Mouse (Mus musculus): ENCODE measurements at regions not wholly inside any gene's neighbourhood (a gene's known extent, or its start where the extent isn't known, plus 50 kb on each side); places are given as distances from the start of the nearest gene placed in this dataset.

- DNase-seq (ENCODE audit: low read depth, low spot score): no peak
- Histone ChIP-seq H3K36me3 (ENCODE audit: control insufficient read depth, insufficient read depth, low read length, poor library complexity, severe bottlenecking) (no peaks in the 10 kb centered on the region), H3K27me3 (ENCODE audit: control insufficient read depth, insufficient read depth, low read length, poor library complexity, severe bottlenecking) (no peaks in the 10 kb centered on the region)
Observed at GRCm38 (mm10) chr10:25742678-25743077, 206.6 kb upstream of the Smlr1 start.

DNA sequence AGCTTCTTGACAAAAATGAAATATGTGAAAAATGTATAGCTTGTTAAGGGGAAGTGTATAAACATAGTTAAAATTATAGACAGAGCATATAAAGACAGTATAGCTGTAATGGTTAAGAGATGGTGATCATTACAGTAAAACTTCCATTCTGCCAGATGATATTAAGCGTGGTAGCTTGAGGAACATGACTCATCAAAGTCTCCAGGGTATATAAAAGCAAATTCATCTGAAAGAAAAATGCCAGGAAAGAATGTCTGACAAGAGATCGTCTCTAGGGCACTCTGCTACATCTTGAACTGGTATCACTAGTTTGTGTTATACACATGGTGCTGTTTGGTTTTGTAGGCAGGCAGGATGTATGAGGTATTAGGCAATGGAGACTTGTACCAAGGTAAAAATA, 204.9 kb upstream of the Smlr1 start:
- DNase-seq (ENCODE audit: low read depth, low spot score): no peak
- Histone ChIP-seq H3K27me3 (ENCODE audit: control insufficient read depth, insufficient read depth, low read length, poor library complexity, severe bottlenecking) (no peaks in the 10 kb centered on the region), H3K36me3 (ENCODE audit: control insufficient read depth, insufficient read depth, low read length, poor library complexity, severe bottlenecking) (no peaks in the 10 kb centered on the region)

DNA sequence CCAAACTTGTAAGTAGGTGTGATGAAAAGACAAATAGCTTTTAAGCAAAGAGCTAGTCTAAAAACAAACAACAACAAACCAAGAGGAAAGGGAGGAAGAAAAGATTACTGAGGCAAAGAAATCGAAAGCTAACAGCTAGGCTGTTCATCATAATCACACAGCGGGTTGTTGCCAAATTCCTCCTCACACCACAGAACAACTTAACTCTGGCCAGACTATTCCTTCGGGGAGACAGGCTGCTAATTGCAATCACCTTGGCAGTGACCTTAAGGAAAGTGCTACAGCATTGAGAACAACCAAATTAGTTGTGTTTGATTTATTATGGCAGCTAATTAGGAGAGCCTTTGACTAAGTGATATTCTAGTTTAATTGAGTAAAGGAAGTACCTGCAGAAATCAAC, 194.4 kb upstream of the Smlr1 start:
- DNase-seq (ENCODE audit: low read depth, low spot score): no peak
- no peaks in the 10 kb centered on the region for H3K36me3 ChIP-seq (ENCODE audit: control insufficient read depth, insufficient read depth, low read length, poor library complexity, severe bottlenecking)
- H3K27me3 ChIP-seq (ENCODE audit: control insufficient read depth, insufficient read depth, low read length, poor library complexity, severe bottlenecking): no peaks in the 10 kb centered on the region

GRCm38 (mm10) chr10:25723966-25724365, 187.9 kb upstream of the Smlr1 start:
- no peaks in the 10 kb centered on the region for H3K27me3 ChIP-seq (ENCODE audit: control insufficient read depth, insufficient read depth, low read length, poor library complexity, severe bottlenecking)
- no peak for DNase-seq (ENCODE audit: low read depth, low spot score)
- no peaks in the 10 kb centered on the region for H3K36me3 ChIP-seq (ENCODE audit: control insufficient read depth, insufficient read depth, low read length, poor library complexity, severe bottlenecking)

- Histone ChIP-seq H3K27me3 (ENCODE audit: control insufficient read depth, insufficient read depth, low read length, poor library complexity, severe bottlenecking) (no peaks in the 10 kb centered on the region), H3K36me3 (ENCODE audit: control insufficient read depth, insufficient read depth, low read length, poor library complexity, severe bottlenecking) (no peaks in the 10 kb centered on the region)
- DNase-seq (ENCODE audit: low read depth, low spot score): no peak
Observed at GRCm38 (mm10) chr10:25715747-25716146, 179.7 kb upstream of the Smlr1 start.

- H3K36me3 ChIP-seq (ENCODE audit: control insufficient read depth, insufficient read depth, low read length, poor library complexity, severe bottlenecking): no peaks in the 10 kb centered on the region
- H3K27me3 ChIP-seq (ENCODE audit: control insufficient read depth, insufficient read depth, low read length, poor library complexity, severe bottlenecking): no peaks in the 10 kb centered on the region
- no peak for DNase-seq (ENCODE audit: low read depth, low spot score)
Observed at GRCm38 (mm10) chr10:25714636-25715035, 178.6 kb upstream of the Smlr1 start.

DNA sequence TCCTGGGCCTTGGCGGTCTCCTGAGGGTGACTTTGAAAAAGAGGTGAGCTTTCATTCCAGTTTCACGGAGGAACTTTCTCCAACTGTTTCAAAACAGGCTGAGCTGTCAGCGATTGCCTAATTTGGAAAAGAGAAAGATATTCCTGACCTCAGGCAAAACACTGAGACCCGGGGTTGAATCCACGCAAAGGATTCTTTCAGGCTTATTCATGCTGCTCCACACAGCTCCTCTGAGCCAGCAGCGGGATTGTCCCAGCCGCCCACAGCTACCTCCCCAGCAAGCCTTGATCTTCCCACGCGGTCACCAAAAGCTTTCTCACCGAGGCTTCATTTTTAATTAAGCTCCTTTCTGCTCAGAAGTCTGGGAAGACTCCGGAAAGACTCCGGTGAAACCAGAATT, 178.0 kb upstream of the Smlr1 start:
- DNase-seq (ENCODE audit: low read depth, low spot score): no peak
- H3K27me3 ChIP-seq (ENCODE audit: control insufficient read depth, insufficient read depth, low read length, poor library complexity, severe bottlenecking): no peaks in the 10 kb centered on the region
- H3K36me3 ChIP-seq (ENCODE audit: control insufficient read depth, insufficient read depth, low read length, poor library complexity, severe bottlenecking): no peaks in the 10 kb centered on the region

- no peak for DNase-seq (ENCODE audit: low read depth, low spot score)
- Histone ChIP-seq H3K36me3 (ENCODE audit: control insufficient read depth, insufficient read depth, low read length, poor library complexity, severe bottlenecking) (no peaks in the 10 kb centered on the region), H3K27me3 (ENCODE audit: control insufficient read depth, insufficient read depth, low read length, poor library complexity, severe bottlenecking) (no peaks in the 10 kb centered on the region)
Observed at GRCm38 (mm10) chr10:25707951-25708350, 171.9 kb upstream of the Smlr1 start.

DNA sequence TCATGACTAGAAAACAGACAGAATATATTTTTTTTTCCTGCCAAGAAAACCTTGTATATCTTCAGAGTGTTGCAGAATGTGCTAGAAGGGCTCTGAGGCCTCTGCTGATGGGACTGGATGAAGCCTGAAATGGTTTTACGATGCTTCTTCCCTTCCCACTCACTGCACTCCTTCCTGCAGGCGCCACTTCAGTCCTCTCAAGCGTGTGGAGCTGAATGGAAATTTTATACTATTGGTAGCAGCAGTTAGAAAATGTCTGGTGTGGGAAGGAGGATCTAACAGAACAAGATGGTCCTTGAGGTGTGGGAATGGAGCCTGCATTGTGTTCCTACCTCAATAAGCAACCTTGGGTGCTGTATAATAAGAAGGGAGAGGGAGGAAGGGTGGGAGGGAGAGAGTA, 166.1 kb upstream of the Smlr1 start:
- Histone ChIP-seq H3K36me3 (ENCODE audit: control insufficient read depth, insufficient read depth, low read length, poor library complexity, severe bottlenecking) (no peaks in the 10 kb centered on the region), H3K27me3 (ENCODE audit: control insufficient read depth, insufficient read depth, low read length, poor library complexity, severe bottlenecking) (no peaks in the 10 kb centered on the region)
- DNase-seq (ENCODE audit: low read depth, low spot score): no peak

DNA sequence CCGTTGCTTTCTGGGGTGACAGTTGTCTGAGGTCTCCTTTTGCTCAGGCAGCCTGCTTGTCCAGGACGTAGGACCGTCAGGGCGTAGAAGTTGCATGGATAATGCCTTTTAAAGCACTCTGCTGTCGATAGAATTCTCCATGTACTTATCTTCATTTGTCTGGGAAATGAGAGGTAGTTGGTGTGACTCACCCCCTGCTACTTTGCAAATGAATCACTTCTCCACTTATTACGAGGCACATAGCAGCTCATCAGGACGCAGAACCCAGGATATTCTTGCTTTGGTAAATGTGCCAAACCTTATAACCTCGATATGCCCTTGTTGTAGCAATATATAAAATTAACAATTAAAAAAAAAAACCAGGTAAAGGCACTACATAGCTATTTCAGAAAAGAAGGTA, 159.7 kb upstream of the Smlr1 start:
- Histone ChIP-seq H3K27me3 (ENCODE audit: control insufficient read depth, insufficient read depth, low read length, poor library complexity, severe bottlenecking) (no peaks in the 10 kb centered on the region), H3K36me3 (ENCODE audit: control insufficient read depth, insufficient read depth, low read length, poor library complexity, severe bottlenecking) (no peaks in the 10 kb centered on the region)
- DNase-seq (ENCODE audit: low read depth, low spot score): no peak

DNA sequence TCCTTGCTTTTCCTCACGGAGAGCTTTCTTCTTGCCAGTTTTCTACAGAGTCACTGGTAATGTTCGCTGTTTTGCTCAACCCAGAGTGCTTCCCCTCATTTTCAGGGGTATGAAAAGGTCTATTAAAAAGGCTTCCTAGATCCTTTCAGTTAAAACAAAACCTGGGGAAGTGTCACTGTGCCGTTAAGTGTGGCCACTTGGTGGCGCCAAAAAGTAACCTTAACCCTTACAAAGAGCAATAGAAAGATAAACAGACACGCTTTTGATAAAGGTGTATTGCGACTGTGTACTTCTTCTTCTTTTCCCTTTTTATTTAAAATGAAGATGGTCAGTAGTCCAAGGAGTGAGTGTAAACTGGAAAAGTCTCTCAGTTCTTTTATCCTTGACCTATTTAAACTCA, 145.2 kb upstream of the Smlr1 start:
- DNase-seq (ENCODE audit: low read depth, low spot score): peak; percentile 32
- Histone ChIP-seq H3K36me3 (ENCODE audit: control insufficient read depth, insufficient read depth, low read length, poor library complexity, severe bottlenecking) (no peaks in the 10 kb centered on the region), H3K27me3 (ENCODE audit: control insufficient read depth, insufficient read depth, low read length, poor library complexity, severe bottlenecking) (no peaks in the 10 kb centered on the region; the same call in 1 of the 2 replicates)

DNA sequence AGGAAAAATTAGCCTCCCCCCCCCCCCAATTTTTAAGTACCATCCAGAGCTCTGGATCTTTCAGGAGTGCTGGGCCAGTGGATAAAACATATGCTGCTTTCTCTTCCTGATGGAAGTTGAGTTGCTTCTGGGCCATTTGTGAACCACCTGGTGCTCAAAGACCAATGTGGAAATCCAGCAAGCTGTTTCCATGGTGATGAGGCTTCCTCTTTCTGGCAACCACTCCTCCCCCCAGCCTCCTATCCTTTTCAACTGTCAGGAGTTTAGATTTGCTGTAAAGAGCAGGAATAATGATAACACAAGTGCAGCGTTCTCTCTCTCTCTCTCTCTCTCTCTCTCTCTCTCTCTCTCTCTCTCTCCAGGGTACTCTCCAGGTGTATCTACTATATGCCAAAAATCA, 141.8 kb upstream of the Smlr1 start:
- H3K27me3 ChIP-seq (ENCODE audit: control insufficient read depth, insufficient read depth, low read length, poor library complexity, severe bottlenecking): no peaks in the 10 kb centered on the region

GRCm38 (mm10) chr10:25675368-25675767, 139.3 kb upstream of the Smlr1 start:
- no peaks in the 10 kb centered on the region for H3K36me3 ChIP-seq (ENCODE audit: control insufficient read depth, insufficient read depth, low read length, poor library complexity, severe bottlenecking)
- no peak for DNase-seq (ENCODE audit: low read depth, low spot score)
- no peaks in the 10 kb centered on the region for H3K27me3 ChIP-seq (ENCODE audit: control insufficient read depth, insufficient read depth, low read length, poor library complexity, severe bottlenecking)

More for the DNA sequence above, 141.8 kb upstream of the Smlr1 start:
- DNase-seq (ENCODE audit: low read depth, low spot score): no peak
- no peaks in the 10 kb centered on the region for H3K36me3 ChIP-seq (ENCODE audit: control insufficient read depth, insufficient read depth, low read length, poor library complexity, severe bottlenecking)

DNA sequence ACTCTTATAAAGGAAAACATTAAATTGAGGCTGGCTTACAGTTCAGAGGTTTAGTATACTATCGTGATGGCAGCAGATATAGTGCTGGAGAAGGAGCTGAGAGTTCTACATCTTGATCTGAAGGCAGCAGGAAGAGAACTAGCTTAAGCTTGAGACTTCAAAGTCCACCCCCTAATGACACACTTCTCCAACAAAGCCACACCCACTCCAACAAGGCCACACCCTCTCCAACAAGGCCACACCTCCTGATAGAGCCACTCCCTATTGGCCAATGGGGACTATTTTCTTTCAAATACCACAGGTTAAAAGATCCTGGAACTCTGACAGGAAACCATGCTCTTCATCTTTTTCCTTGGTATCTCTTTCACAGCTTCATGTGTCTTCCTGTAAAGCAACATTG, 134.0 kb upstream of the Smlr1 start:
- Histone ChIP-seq H3K36me3 (ENCODE audit: control insufficient read depth, insufficient read depth, low read length, poor library complexity, severe bottlenecking) (no peaks in the 10 kb centered on the region), H3K27me3 (ENCODE audit: control insufficient read depth, insufficient read depth, low read length, poor library complexity, severe bottlenecking) (no peaks in the 10 kb centered on the region)
- no peak for DNase-seq (ENCODE audit: low read depth, low spot score)

DNA sequence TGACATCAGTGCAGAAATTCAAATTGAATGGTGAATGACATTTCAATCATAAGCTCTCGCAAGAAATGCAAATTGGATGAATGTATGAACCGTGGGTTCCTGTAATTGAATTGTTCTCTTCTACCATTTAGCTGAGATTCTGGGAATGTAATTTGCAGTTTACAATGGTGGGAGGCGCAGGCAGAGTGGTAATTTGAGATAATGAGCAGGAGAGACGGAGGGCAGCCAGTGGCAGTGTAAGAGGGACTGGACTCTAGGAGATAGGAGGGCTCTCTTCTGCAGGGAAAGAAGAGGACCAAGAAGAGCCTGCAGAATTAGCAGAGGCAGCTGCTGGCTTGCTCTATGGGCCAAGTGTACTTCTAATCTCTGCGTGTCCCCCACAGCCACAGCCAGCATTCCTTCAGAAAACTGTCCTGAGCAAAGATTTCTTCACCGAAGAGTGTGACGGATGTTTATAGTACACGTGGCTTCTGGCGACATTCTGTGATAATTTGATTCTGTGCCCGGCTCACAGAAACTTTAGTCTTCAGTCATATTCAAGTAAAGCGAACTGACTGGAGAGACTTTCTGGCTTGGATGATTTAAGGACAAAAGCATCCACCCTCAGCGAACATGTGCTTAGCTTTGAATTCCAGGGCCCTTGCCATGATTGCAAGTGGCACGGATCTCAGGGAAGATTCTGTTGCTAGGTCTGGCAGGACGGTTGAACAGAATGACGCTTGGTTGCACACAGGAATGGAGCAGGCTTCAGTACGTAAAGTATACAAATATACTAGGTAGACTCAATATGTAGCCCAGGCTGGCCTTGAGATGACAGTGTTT, 116.9 kb upstream of the Smlr1 start:
- DNase-seq (ENCODE audit: low read depth, low spot score): no peak
- H3K27me3 ChIP-seq (ENCODE audit: control insufficient read depth, insufficient read depth, low read length, poor library complexity, severe bottlenecking): no peaks in the 10 kb centered on the region
- no peaks in the 10 kb centered on the region; the same call in 1 of the 2 replicates for H3K36me3 ChIP-seq (ENCODE audit: control insufficient read depth, insufficient read depth, low read length, poor library complexity, severe bottlenecking)

DNA sequence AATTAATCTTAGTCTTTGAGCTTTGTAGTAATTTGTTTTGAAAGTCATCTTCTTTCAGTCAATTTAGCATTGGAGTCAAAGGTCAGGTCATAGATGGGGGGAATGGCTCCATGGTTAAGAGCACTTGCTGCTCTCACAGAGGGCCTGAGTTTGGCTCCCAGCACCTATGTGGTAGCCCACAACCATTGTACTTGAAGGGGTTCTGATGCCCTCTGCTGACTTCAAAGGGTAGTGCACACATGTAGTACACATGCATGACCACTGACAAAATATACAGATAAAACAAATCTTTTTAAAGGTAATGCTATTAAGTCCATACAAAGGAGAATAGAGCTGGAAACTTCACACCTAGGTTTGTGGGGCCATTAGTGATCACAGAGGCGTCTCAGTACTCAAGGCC, 111.7 kb upstream of the Smlr1 start:
- H3K27me3 ChIP-seq (ENCODE audit: control insufficient read depth, insufficient read depth, low read length, poor library complexity, severe bottlenecking): no peaks in the 10 kb centered on the region
- H3K36me3 ChIP-seq (ENCODE audit: control insufficient read depth, insufficient read depth, low read length, poor library complexity, severe bottlenecking): no peaks in the 10 kb centered on the region
- DNase-seq (ENCODE audit: low read depth, low spot score): no peak

Data from splenic B cell, adult 2 months (primary cell).